Mouse (Mus musculus) ES-E14 (cell line): ENCODE results near the gene Capn11.

Experiments used
- CHD2 ChIP-seq: IDR thresholded peaks from 2 replicates; pipeline ENCODE4 v1.6.1; 2014; ENCODE audit warnings: mild to moderate bottlenecking, low read depth, low read length, inconsistent platforms
- HCFC1 ChIP-seq: IDR thresholded peaks from 2 replicates; pipeline ENCODE4 v1.6.1; 2012; ENCODE audit warnings: low read length, inconsistent platforms, borderline replicate concordance; ENCODE audit not compliant: insufficient read depth
- MAFK ChIP-seq: IDR thresholded peaks from 2 replicates; pipeline ENCODE4 v1.6.1; 2014; ENCODE audit warnings: mild to moderate bottlenecking, low read depth, low read length, inconsistent platforms; ENCODE audit not compliant: insufficient read depth
- ZC3H11A ChIP-seq: IDR thresholded peaks from 2 replicates; pipeline ENCODE4 v1.6.1; 2012; ENCODE audit warnings: low read depth, mild to moderate bottlenecking, inconsistent platforms, low read length, borderline replicate concordance
- ZNF384 ChIP-seq: IDR thresholded peaks from 2 replicates; pipeline ENCODE4 v1.6.1; 2012; ENCODE audit warnings: low read depth, low read length, inconsistent platforms

GRCm38 (mm10) chr17:45659225-45659624 is at the start of gene Capn11:
- no peak for TF ChIP-seq HCFC1
- no peak for TF ChIP-seq ZC3H11A
- TF ChIP-seq MAFK: no peak
- TF ChIP-seq ZNF384: no peak
- no peak for TF ChIP-seq CHD2
